Mouse (Mus musculus): ENCODE measurements around the gene Cd40lg.

DNA sequence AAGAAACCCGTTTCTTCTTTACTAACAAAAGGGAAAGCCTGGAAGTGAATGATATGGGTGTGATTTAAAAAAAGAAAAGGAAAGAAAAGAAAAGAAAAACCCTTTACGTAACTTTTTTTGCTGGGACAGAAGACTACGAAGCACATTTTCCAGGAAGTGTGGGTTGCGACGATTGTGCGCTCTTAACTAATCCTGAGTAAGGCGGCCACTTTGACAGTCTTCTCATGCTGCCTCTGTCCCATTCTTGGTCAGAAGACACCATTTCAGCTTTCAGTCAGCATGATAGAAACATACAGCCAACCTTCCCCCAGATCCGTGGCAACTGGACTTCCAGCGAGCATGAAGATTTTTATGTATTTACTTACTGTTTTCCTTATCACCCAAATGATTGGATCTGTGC is at the start of gene Cd40lg:
- no peak for TF ChIP-seq POLR2A (IDR thresholded peaks at IDR 0.05; ENCODE audit: low read depth, low read length)
- TF ChIP-seq CTCF (conservative IDR thresholded peaks at IDR 0.05; ENCODE audit: insufficient read depth, insufficient read length, low read depth, low read length): no peak
